Mouse (Mus musculus) MEL (cell line): ENCODE measurements around the gene Rrp8.

Source experiments
- KAT2A ChIP-seq: conservative IDR thresholded peaks from 2 replicates; pipeline ENCODE4 v1.6.1; 2012; ENCODE audit warnings: low read depth, low read length, improper control_type of control experiment, inconsistent platforms
- ZC3H11A ChIP-seq: IDR thresholded peaks from 2 replicates; pipeline ENCODE4 v1.6.1; 2012; ENCODE audit warnings: low read depth, mild to moderate bottlenecking, inconsistent platforms, low read length, improper control_type of control experiment

- TF ChIP-seq KAT2A (no peak), ZC3H11A (no peak)
Measured at GRCm38 (mm10) chr7:105733836-105734235, 3.3 kb downstream of the Rrp8 start.
